Mouse (Mus musculus): ENCODE measurements around the gene Tcp11. TPM values are rescaled to one million over a fixed set of nuclear protein-coding genes. Genes with fewer than 3 reads are reported as not detected.

Tcp11 gene
- polyA plus RNA-seq, 1 experiment: 18.9 TPM

GRCm38 (mm10) chr17:28082863-28083262 is 2.4 kb upstream of the Tcp11 start:
- Histone ChIP-seq H3K27me3 (ENCODE audit: control insufficient read depth, insufficient read depth, low read length, poor library complexity, severe bottlenecking) (no peaks in the 10 kb centered on the region), H3K4me3 (ENCODE audit: low read depth, low read length) (no peak overlapping the region), H3K9ac (ENCODE audit: low read depth, poor library complexity, severe bottlenecking) (no peak overlapping the region), H3K4me1 (ENCODE audit: control insufficient read depth, insufficient read depth, low read length) (peaks cover 6% of the 10 kb centered on the region), H3K36me3 (ENCODE audit: control insufficient read depth, insufficient read depth, low read length, poor library complexity, severe bottlenecking) (no peaks in the 10 kb centered on the region), H3K9me3 (replicated peaks; ENCODE audit: control insufficient read depth, insufficient read depth, low read length, poor library complexity, severe bottlenecking) (no peaks in the 10 kb centered on the region), H3K27ac (ENCODE audit: insufficient read depth, low read length) (no peak overlapping the region)
- no peak for TF ChIP-seq CTCF (IDR thresholded peaks at IDR 0.05; ENCODE audit: low read depth, low read length)
- no peak for TF ChIP-seq POLR2A (IDR thresholded peaks at IDR 0.05; ENCODE audit: insufficient read depth, low read length)
- no peak for TF ChIP-seq EP300 (IDR thresholded peaks at IDR 0.05; ENCODE audit: insufficient read depth, low read depth, low read length)

GRCm38 (mm10) chr17:28081856-28082255 is 1.4 kb upstream of the Tcp11 start:
- H3K36me3 ChIP-seq (ENCODE audit: control insufficient read depth, insufficient read depth, low read length, poor library complexity, severe bottlenecking): no peaks in the 10 kb centered on the region
- H3K9me3 ChIP-seq (replicated peaks; ENCODE audit: control insufficient read depth, insufficient read depth, low read length, poor library complexity, severe bottlenecking): no peaks in the 10 kb centered on the region
- peak overlapping the region; percentile 68; the same call in 1 of the 2 replicates for H3K27ac ChIP-seq (ENCODE audit: insufficient read depth, low read length)
- no peak for TF ChIP-seq POLR2A (IDR thresholded peaks at IDR 0.05; ENCODE audit: insufficient read depth, low read length)
- H3K4me3 ChIP-seq (ENCODE audit: low read depth, low read length): no peak overlapping the region
- no peaks in the 10 kb centered on the region for H3K27me3 ChIP-seq (ENCODE audit: control insufficient read depth, insufficient read depth, low read length, poor library complexity, severe bottlenecking)
- 0 out of 2 replicates have a peak overlapping the region, but pooled peaks have one; percentile 6 for H3K9ac ChIP-seq (ENCODE audit: low read depth, poor library complexity, severe bottlenecking)
- H3K4me1 ChIP-seq (ENCODE audit: control insufficient read depth, insufficient read depth, low read length): peaks cover 5% of the 10 kb centered on the region

DNA sequence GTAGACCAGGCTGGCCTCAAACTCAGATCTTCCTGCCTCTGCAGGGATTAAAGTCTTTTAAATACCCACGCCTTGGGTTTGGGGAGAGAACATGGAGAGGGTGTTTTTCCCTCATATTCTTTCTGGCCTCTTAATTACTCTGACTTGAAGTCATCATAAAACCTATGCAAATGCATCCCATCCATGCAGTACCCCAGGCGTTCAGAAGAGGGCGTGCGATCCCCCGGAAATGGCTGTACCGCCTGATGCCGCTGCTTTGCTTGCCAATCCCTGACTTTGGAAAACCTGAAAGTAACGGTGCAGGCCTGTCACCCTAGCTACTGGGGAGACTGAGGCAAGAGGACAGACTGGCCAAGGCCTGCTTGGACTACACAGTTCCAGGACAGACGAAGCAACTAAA is 946 bp upstream of the Tcp11 start:
- 0 out of 2 replicates have a peak overlapping the region, but pooled peaks have one; percentile 6 for H3K9ac ChIP-seq (ENCODE audit: low read depth, poor library complexity, severe bottlenecking)
- no peaks in the 10 kb centered on the region for H3K36me3 ChIP-seq (ENCODE audit: control insufficient read depth, insufficient read depth, low read length, poor library complexity, severe bottlenecking)
- H3K4me3 ChIP-seq (ENCODE audit: low read depth, low read length): peak overlapping the region; percentile 53
- peak overlapping the region; percentile 68; the same call in 1 of the 2 replicates for H3K27ac ChIP-seq (ENCODE audit: insufficient read depth, low read length)
- no peaks in the 10 kb centered on the region for H3K27me3 ChIP-seq (ENCODE audit: control insufficient read depth, insufficient read depth, low read length, poor library complexity, severe bottlenecking)
- H3K4me1 ChIP-seq (ENCODE audit: control insufficient read depth, insufficient read depth, low read length): peaks cover 5% of the 10 kb centered on the region
- no peaks in the 10 kb centered on the region for H3K9me3 ChIP-seq (replicated peaks; ENCODE audit: control insufficient read depth, insufficient read depth, low read length, poor library complexity, severe bottlenecking)
- TF ChIP-seq EP300 (IDR thresholded peaks at IDR 0.05; ENCODE audit: insufficient read depth, low read depth, low read length): peak; percentile 63; the same call in 1 of the 2 replicates
- no peak for TF ChIP-seq POLR2A (IDR thresholded peaks at IDR 0.05; ENCODE audit: insufficient read depth, low read length)
- TF ChIP-seq CTCF (IDR thresholded peaks at IDR 0.05; ENCODE audit: low read depth, low read length): peak; percentile 75

GRCm38 (mm10) chr17:28080817-28081165 is 352 bp upstream of the Tcp11 start:
- TF ChIP-seq POLR2A (IDR thresholded peaks at IDR 0.05; ENCODE audit: insufficient read depth, low read length) (no peak), CTCF (IDR thresholded peaks at IDR 0.05; ENCODE audit: low read depth, low read length) (no peak), EP300 (IDR thresholded peaks at IDR 0.05; ENCODE audit: insufficient read depth, low read depth, low read length) (no peak)
- peak overlapping the region; percentile 2; the same call in 1 of the 2 replicates for H3K27ac ChIP-seq (ENCODE audit: insufficient read depth, low read length)
- H3K4me3 ChIP-seq (ENCODE audit: low read depth, low read length): peak overlapping the region; percentile 71
- H3K4me1 ChIP-seq (ENCODE audit: control insufficient read depth, insufficient read depth, low read length): peaks cover 5% of the 10 kb centered on the region
- no peaks in the 10 kb centered on the region for H3K9me3 ChIP-seq (replicated peaks; ENCODE audit: control insufficient read depth, insufficient read depth, low read length, poor library complexity, severe bottlenecking)
- no peaks in the 10 kb centered on the region for H3K27me3 ChIP-seq (ENCODE audit: control insufficient read depth, insufficient read depth, low read length, poor library complexity, severe bottlenecking)
- H3K36me3 ChIP-seq (ENCODE audit: control insufficient read depth, insufficient read depth, low read length, poor library complexity, severe bottlenecking): no peaks in the 10 kb centered on the region
- 0 out of 2 replicates have a peak overlapping the region, but pooled peaks have one; percentile 5 for H3K9ac ChIP-seq (ENCODE audit: low read depth, poor library complexity, severe bottlenecking)

DNA sequence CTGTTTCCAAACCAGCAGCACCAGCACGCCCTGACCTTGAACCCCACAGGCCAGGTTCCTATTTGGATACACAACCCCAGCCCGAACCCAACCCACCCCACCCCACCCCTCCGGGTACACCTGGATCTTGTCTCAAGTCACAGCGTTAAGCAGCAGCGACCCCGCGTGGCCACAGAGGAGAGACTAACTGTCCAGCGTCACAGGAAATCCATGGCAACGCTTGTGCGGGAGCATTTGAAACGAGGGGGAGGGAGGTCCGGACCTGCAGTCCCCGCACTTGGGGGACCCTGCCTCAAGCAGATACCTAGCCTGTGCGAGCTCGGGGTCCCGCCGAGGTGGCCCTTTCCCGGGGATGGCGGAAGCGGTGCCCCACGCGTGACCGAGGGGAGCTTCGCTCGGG is 821 bp downstream of the Tcp11 start:
- no peaks in the 10 kb centered on the region for H3K27me3 ChIP-seq (ENCODE audit: control insufficient read depth, insufficient read depth, low read length, poor library complexity, severe bottlenecking)
- no peaks in the 10 kb centered on the region for H3K36me3 ChIP-seq (ENCODE audit: control insufficient read depth, insufficient read depth, low read length, poor library complexity, severe bottlenecking)
- peak overlapping the region; percentile 5; the same call in 1 of the 2 replicates for H3K27ac ChIP-seq (ENCODE audit: insufficient read depth, low read length)
- peaks cover 5% of the 10 kb centered on the region for H3K4me1 ChIP-seq (ENCODE audit: control insufficient read depth, insufficient read depth, low read length)
- H3K9ac ChIP-seq (ENCODE audit: low read depth, poor library complexity, severe bottlenecking): peak overlapping the region; percentile 86
- TF ChIP-seq EP300 (IDR thresholded peaks at IDR 0.05; ENCODE audit: insufficient read depth, low read depth, low read length): peak; percentile 93
- peak; percentile 89 for TF ChIP-seq CTCF (IDR thresholded peaks at IDR 0.05; ENCODE audit: low read depth, low read length)
- TF ChIP-seq POLR2A (IDR thresholded peaks at IDR 0.05; ENCODE audit: insufficient read depth, low read length): no peak
- peak overlapping the region; percentile 71 for H3K4me3 ChIP-seq (ENCODE audit: low read depth, low read length)
- H3K9me3 ChIP-seq (replicated peaks; ENCODE audit: control insufficient read depth, insufficient read depth, low read length, poor library complexity, severe bottlenecking): no peaks in the 10 kb centered on the region

DNA sequence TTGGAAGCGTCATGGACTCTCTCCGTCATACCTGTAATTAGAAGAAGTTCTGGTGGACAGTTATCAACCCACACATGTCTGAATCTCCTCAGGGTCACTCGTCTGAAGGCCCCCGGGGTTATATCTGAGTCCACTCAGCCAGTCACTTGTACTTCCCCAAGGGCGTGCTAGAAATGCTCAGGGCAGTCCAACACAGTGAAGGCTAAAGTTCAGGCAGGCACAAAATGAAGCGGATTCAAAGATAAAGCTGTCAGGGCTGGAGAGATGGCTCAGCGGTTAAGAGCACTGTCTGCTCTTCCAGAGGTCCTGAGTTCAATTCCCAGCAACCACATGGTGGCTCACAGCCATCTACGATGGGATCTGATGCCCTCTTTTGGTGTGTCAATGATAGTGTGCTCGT is 2.4 kb downstream of the Tcp11 start:
- Histone ChIP-seq H3K9me3 (replicated peaks; ENCODE audit: control insufficient read depth, insufficient read depth, low read length, poor library complexity, severe bottlenecking) (0 out of 2 replicates have a peak, but pooled peaks cover 2% of the 10 kb centered on the region), H3K4me1 (ENCODE audit: control insufficient read depth, insufficient read depth, low read length) (peaks cover 2% of the 10 kb centered on the region), H3K4me3 (ENCODE audit: low read depth, low read length) (no peak overlapping the region), H3K36me3 (ENCODE audit: control insufficient read depth, insufficient read depth, low read length, poor library complexity, severe bottlenecking) (no peaks in the 10 kb centered on the region), H3K27me3 (ENCODE audit: control insufficient read depth, insufficient read depth, low read length, poor library complexity, severe bottlenecking) (no peaks in the 10 kb centered on the region), H3K27ac (ENCODE audit: insufficient read depth, low read length) (peak overlapping the region; percentile 93; the same call in 1 of the 2 replicates), H3K9ac (ENCODE audit: low read depth, poor library complexity, severe bottlenecking) (no peak overlapping the region)
- TF ChIP-seq EP300 (IDR thresholded peaks at IDR 0.05; ENCODE audit: insufficient read depth, low read depth, low read length) (no peak), POLR2A (IDR thresholded peaks at IDR 0.05; ENCODE audit: insufficient read depth, low read length) (no peak), CTCF (IDR thresholded peaks at IDR 0.05; ENCODE audit: low read depth, low read length) (no peak)

All from ES-Bruce4 (cell line).